Mouse (Mus musculus): ENCODE results near the gene 2610001J05Rik.
"Not testable (repeated sequence)": the region's sequence is repeated elsewhere in the genome, so short reads cannot be mapped to it uniquely, and the experiment has no call there.

2610001J05Rik gene

DNA sequence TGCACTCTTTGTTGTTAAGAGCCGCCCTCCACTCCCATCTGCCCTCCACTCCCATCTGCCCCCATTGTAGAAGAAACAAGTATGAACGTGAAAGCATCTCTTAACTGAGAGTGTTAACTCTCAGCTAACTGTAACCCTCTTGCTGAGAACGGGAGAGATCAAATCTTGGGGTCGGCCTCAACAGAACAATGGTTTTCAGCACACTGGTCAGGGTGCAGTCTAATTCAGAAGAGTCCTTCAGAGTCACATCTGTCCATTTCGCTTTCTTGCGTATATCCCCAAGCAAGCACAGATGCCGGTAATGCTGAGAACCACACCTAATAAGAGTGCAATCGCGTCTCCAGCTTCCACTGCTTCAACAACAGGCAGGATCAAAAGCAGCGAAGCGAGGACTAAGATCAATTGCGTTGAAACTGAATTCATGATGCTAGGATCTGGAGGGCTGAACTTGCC lies 1.0 kb downstream of the 2610001J05Rik start:
- Histone ChIP-seq H3K9me3 (ENCODE audit: low read length) (no peaks in the 10 kb centered on the region), H3K4me1 (replicated peaks; ENCODE audit: low read depth, low read length) (peaks cover 12% of the 10 kb centered on the region), H3K36me3 (ENCODE audit: insufficient read depth, low read length) (peaks cover 27% of the 10 kb centered on the region), H3K4me3 (replicated peaks; ENCODE audit: low read length) (peak overlapping the region; percentile 82), H3K27me3 (ENCODE audit: insufficient read depth, low read length) (no peaks in the 10 kb centered on the region)
- TF ChIP-seq POU5F1 (IDR thresholded peaks at IDR 0.05; ENCODE audit: borderline replicate concordance, low read length) (no peak), CTCF (conservative IDR thresholded peaks at IDR 0.05; ENCODE audit: low read length) (no peak), NANOG (IDR thresholded peaks at IDR 0.05; ENCODE audit: borderline replicate concordance, low read length) (no peak)

DNA sequence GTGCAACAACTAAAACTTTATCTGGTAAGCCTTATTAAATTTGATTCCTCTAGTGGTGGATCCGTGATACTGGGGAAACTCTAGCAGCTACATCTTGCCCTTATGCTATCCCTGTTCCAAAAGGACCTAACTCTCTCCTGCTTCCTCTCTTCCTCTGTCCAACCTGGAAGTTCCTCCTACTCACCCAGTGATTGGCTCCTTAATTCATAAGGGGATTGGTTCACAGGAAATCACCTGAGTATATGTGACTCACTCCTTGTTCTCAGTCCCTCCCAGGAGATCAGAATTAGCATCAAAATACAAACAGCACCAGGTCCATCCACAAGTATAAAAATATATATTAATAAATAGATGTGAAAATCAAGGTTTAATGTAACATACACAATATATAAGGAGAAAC lies 10.7 kb downstream of the 2610001J05Rik start:
- Histone ChIP-seq H3K4me1 (replicated peaks; ENCODE audit: low read depth, low read length) (peaks cover 14% of the 10 kb centered on the region; the same call in 1 of the 2 replicates), H3K9me3 (ENCODE audit: low read length) (no peaks in the 10 kb centered on the region), H3K4me3 (replicated peaks; ENCODE audit: low read length) (no peak overlapping the region), H3K36me3 (ENCODE audit: insufficient read depth, low read length) (peaks cover 20% of the 10 kb centered on the region), H3K27me3 (ENCODE audit: insufficient read depth, low read length) (no peaks in the 10 kb centered on the region)
- TF ChIP-seq CTCF (conservative IDR thresholded peaks at IDR 0.05; ENCODE audit: low read length): no peak

DNA sequence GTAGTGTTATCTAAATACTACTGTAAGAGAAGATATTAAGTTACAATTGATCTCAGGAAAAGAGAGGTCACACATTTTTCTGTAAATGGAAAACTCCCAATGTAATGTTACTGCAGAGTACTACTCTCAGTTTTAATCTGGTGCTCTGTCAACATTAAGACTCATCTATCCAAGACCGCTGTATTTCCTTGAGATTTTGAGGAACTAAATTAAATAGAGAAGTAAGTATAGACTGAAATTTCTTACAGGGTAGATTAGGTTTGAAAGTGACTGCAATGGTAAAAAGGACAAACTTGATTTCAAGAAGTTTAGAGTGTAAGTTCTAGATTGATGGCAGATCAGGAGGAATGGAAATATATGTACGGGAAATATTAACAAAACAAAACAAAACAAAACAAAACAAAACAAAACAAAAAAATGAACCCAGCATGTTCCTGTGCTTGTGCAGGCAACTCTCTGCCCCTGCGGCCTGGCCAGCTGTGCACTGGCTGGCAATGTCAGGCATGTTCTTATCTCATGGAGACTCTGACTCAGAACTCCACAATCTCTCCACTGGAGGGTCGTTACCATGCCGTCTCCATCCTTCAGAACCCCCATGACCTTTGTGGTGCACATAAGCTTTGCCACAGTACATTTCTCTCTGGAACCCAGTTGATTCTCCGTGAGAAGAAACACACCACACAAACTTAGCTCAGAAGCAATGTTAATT lies 11.3 kb downstream of the 2610001J05Rik start:
- no peak for TF ChIP-seq NANOG (IDR thresholded peaks at IDR 0.05; ENCODE audit: borderline replicate concordance, low read length)
- TF ChIP-seq CTCF (conservative IDR thresholded peaks at IDR 0.05; ENCODE audit: low read length): no peak
- TF ChIP-seq POU5F1 (IDR thresholded peaks at IDR 0.05; ENCODE audit: borderline replicate concordance, low read length): no peak
- peaks cover 16% of the 10 kb centered on the region for H3K36me3 ChIP-seq (ENCODE audit: insufficient read depth, low read length)
- H3K4me3 ChIP-seq (replicated peaks; ENCODE audit: low read length): no peak overlapping the region
- H3K27me3 ChIP-seq (ENCODE audit: insufficient read depth, low read length): no peaks in the 10 kb centered on the region
- H3K9me3 ChIP-seq (ENCODE audit: low read length): no peaks in the 10 kb centered on the region
- H3K4me1 ChIP-seq (replicated peaks; ENCODE audit: low read depth, low read length): peaks cover 14% of the 10 kb centered on the region; the same call in 1 of the 2 replicates

DNA sequence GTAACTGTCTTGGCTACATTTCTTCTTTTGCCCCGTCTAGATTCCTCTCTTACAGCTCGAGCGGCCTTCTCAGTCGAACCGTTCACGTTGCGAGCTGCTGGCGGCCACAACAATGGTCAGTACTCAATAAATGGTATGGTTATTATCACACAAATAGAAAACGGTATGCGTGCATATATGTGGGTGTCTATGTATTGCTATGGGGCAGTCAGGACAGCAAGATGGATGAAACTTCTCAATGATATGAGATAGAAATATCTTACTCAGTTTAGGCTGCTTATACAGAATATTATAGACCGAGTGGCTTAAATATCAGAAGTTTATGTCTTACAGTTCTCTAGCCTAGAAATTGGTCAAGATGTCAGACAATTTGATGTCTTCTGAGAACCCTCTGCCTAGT lies 17.1 kb downstream of the 2610001J05Rik start:
- no peaks in the 10 kb centered on the region for H3K9me3 ChIP-seq (ENCODE audit: low read length)
- TF ChIP-seq CTCF (conservative IDR thresholded peaks at IDR 0.05; ENCODE audit: low read length) (no peak), NANOG (IDR thresholded peaks at IDR 0.05; ENCODE audit: borderline replicate concordance, low read length) (no peak), POU5F1 (IDR thresholded peaks at IDR 0.05; ENCODE audit: borderline replicate concordance, low read length) (no peak)
- H3K4me1 ChIP-seq (replicated peaks; ENCODE audit: low read depth, low read length): peaks cover 22% of the 10 kb centered on the region
- peak overlapping the region; percentile 74 for H3K4me3 ChIP-seq (replicated peaks; ENCODE audit: low read length)
- H3K27me3 ChIP-seq (ENCODE audit: insufficient read depth, low read length): no peaks in the 10 kb centered on the region
- 0 out of 2 replicates have a peak, but pooled peaks cover 2% of the 10 kb centered on the region for H3K36me3 ChIP-seq (ENCODE audit: insufficient read depth, low read length)

DNA sequence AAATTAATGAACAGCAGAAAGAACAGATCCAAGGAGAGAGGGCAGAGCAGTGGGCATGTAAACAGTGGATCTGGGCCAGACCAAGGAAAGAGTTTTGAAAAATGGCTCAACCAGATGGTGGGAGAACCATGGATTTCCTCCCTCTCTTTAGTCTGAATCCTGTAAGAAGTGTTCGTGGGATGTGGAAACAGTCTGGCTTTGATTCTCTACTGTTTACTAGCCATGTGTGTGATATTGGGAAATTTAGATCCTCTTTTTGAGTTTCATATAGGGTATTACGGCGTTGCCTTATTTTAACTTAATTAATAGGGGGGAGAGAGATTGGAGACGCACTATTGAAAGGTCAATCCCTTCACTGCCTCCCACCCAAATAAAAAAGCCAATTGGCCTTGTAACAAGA lies 18.1 kb downstream of the 2610001J05Rik start:
- Histone ChIP-seq H3K9me3 (ENCODE audit: low read length) (no peaks in the 10 kb centered on the region), H3K27me3 (ENCODE audit: insufficient read depth, low read length) (no peaks in the 10 kb centered on the region), H3K36me3 (ENCODE audit: insufficient read depth, low read length) (no peaks in the 10 kb centered on the region), H3K4me1 (replicated peaks; ENCODE audit: low read depth, low read length) (peaks cover 22% of the 10 kb centered on the region), H3K4me3 (replicated peaks; ENCODE audit: low read length) (no peak overlapping the region)
- TF ChIP-seq CTCF (conservative IDR thresholded peaks at IDR 0.05; ENCODE audit: low read length): no peak
- no peak for TF ChIP-seq NANOG (IDR thresholded peaks at IDR 0.05; ENCODE audit: borderline replicate concordance, low read length)
- no peak for TF ChIP-seq POU5F1 (IDR thresholded peaks at IDR 0.05; ENCODE audit: borderline replicate concordance, low read length)

DNA sequence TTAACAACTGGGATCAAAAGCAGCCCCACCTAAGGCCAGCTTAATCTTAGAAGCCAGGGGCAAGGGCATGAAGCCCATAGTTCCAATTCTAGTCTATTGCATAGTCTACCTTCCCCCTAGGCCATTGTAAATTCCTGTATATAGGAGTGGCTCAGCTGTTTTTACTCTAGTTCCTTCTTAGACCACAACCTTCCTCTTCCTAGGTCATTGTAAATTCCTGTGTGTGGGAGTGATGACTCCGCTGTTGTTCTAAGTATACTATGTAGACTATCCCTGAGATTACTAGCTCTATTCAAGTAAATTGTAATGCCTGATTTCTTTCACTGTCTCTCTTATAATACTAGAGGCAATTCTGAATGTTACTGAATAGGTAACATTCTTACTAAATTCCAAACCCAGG lies 25.3 kb downstream of the 2610001J05Rik start:
- not testable (repeated sequence) for H3K9me3 ChIP-seq (ENCODE audit: low read length); H3K27me3 ChIP-seq (ENCODE audit: insufficient read depth, low read length); H3K36me3 ChIP-seq (ENCODE audit: insufficient read depth, low read length); H3K4me1 ChIP-seq (replicated peaks; ENCODE audit: low read depth, low read length); H3K4me3 ChIP-seq (replicated peaks; ENCODE audit: low read length)

DNA sequence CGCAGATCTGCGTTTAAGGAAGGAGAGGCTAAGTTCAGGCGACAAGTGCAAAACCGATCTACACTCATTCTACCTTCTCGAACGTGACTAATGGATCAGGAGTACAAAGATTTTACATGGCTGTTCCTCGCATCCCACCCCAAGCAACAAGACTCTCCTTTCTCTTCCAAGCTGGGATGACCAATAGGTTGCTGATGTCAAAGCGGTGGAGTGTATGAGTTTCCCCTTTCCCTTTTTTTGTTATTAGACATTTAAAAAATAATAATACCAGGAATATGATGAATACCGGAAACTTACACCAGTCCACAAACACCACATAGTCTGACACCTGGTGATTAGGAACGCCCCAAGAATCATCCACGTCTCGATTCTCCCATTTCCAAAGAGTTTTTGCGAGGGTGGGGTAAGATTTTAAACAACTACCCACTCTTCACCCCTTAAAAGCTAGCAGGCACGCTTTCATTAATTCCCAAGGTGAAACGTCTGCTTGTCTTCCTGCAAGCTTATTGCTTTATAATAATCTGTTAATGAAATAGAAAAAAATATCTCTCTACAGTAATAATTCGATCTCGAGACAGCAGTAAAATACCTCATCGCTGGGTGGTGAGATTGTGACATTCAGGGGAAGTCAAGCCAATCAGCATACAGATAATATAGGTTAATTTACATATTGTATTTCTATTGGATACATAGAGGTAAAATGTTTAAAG lies 31.8 kb downstream of the 2610001J05Rik start, which contains the start of gene Gpr85:
Gene Gpr85, minus strand, starts transcription at position 598 of the 710 bp plus-strand sequence.
- H3K27me3 ChIP-seq (ENCODE audit: insufficient read depth, low read length): peaks cover 31% of the 10 kb centered on the region
- TF ChIP-seq POU5F1 (IDR thresholded peaks at IDR 0.05; ENCODE audit: borderline replicate concordance, low read length): no peak
- no peak for TF ChIP-seq NANOG (IDR thresholded peaks at IDR 0.05; ENCODE audit: borderline replicate concordance, low read length)
- no peak for TF ChIP-seq CTCF (conservative IDR thresholded peaks at IDR 0.05; ENCODE audit: low read length)
- H3K9me3 ChIP-seq (ENCODE audit: low read length): no peaks in the 10 kb centered on the region
- H3K36me3 ChIP-seq (ENCODE audit: insufficient read depth, low read length): no peaks in the 10 kb centered on the region
- H3K4me1 ChIP-seq (replicated peaks; ENCODE audit: low read depth, low read length): peaks cover 13% of the 10 kb centered on the region
- H3K4me3 ChIP-seq (replicated peaks; ENCODE audit: low read length): peak within 1 kb of the TSS; percentile 80

DNA sequence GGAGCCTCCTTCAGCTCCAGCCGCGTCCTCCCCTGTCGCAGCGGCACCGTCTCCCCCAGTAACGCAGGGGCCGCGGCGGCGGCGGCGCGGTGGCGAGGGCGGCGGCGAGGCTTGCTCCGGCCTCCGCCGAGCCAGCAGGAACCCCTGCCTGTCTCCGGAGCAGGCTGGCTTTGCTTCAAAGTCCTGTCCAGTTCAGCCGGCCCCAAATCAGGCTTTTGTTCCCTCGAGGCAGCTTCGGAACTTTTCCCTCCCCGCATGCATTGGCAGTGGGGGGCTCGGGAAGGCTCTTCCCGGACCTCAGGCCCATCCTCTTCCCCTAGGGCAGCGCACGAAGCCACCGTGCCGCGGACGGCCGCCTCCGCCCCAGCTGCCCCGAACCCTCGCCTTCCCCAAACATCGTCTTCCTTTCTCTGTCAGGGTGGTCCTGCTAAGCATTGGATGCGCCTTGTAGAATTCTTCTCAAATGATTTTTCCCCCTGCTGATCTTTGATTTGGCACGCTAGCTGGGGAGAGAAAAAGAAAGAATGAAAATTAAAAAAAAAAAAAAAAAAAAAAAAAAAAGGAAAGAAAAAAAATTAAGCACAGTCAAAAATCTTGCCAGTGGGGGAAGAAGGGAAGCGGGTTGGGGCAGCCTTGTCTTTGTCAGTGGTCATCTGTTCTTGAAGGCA lies 32.5 kb downstream of the 2610001J05Rik start:
- Histone ChIP-seq H3K9me3 (ENCODE audit: low read length) (no peaks in the 10 kb centered on the region), H3K27me3 (ENCODE audit: insufficient read depth, low read length) (peaks cover 31% of the 10 kb centered on the region), H3K36me3 (ENCODE audit: insufficient read depth, low read length) (no peaks in the 10 kb centered on the region), H3K4me3 (replicated peaks; ENCODE audit: low read length) (peak overlapping the region; percentile 80), H3K4me1 (replicated peaks; ENCODE audit: low read depth, low read length) (peaks cover 13% of the 10 kb centered on the region)
- no peak for TF ChIP-seq CTCF (conservative IDR thresholded peaks at IDR 0.05; ENCODE audit: low read length)
- no peak for TF ChIP-seq POU5F1 (IDR thresholded peaks at IDR 0.05; ENCODE audit: borderline replicate concordance, low read length)
- TF ChIP-seq NANOG (IDR thresholded peaks at IDR 0.05; ENCODE audit: borderline replicate concordance, low read length): no peak

All from E14TG2a.4 (cell line).